Mouse (Mus musculus) forebrain, postnatal 0 days (tissue): ENCODE results near the gene Ankmy2. TPM values are rescaled to one million over a fixed set of nuclear protein-coding genes. Genes with fewer than 3 reads are reported as not detected.

ENCODE experiments used
- ATAC-seq: fragments of 200-750 bp; cut with Nextera tagmentation; 2 replicates; pipeline ENCODE4 v1.8.0; 2017; ENCODE audit warnings: mild to moderate bottlenecking, moderate library complexity
- DNase-seq: peaks from one replicate; pipeline ENCODE4 v3.0.0-alpha.2; 2015
- H3K27ac ChIP-seq: fragments of 300-500 bp; sonication (generic); 2 replicates; pipeline ENCODE4 v1.5.1; 2014; ENCODE audit warnings: low read depth, mild to moderate bottlenecking, antibody characterized with exemption, low read length, moderate library complexity, mixed read lengths
- H3K27me3 ChIP-seq: fragments of 300-500 bp; sonication (generic); 2 replicates; pipeline ENCODE4 v1.6.1; 2014; ENCODE audit warnings: mild to moderate bottlenecking, low read length, mixed read lengths; ENCODE audit not compliant: insufficient read depth
- H3K36me3 ChIP-seq: fragments of 300-500 bp; sonication (generic); 2 replicates; pipeline ENCODE4 v1.6.1; 2014; ENCODE audit warnings: mild to moderate bottlenecking, moderate library complexity; ENCODE audit not compliant: insufficient read depth
- H3K4me1 ChIP-seq: fragments of 300-500 bp; sonication (generic); 2 replicates; pipeline ENCODE4 v1.6.1; 2014; ENCODE audit warnings: antibody characterized with exemption; ENCODE audit not compliant: insufficient read depth
- H3K4me2 ChIP-seq: fragments of 300-500 bp; sonication (generic); 2 replicates; pipeline ENCODE4 v1.6.1; 2014; ENCODE audit warnings: low read depth, mild to moderate bottlenecking, moderate library complexity
- H3K4me3 ChIP-seq: fragments of 300-500 bp; sonication (generic); 2 replicates; pipeline ENCODE4 v1.5.1; 2014; ENCODE audit warnings: low read depth, low read length, mixed read lengths
- H3K9ac ChIP-seq: fragments of 300-500 bp; sonication (generic); 2 replicates; pipeline ENCODE4 v1.6.1; 2014; ENCODE audit warnings: mild to moderate bottlenecking
- H3K9me3 ChIP-seq: fragments of 300-500 bp; sonication (generic); 2 replicates; pipeline ENCODE4 v1.6.1; 2016; ENCODE audit warnings: low read length
- CTCF ChIP-seq: sonication (generic); IDR thresholded peaks from 2 replicates; pipeline ENCODE4 v1.5.1; 2016; ENCODE audit warnings: antibody characterized with exemption, control low read depth, low read depth
- WGBS: fragments of 180-500 bp; shearing (Covaris S2); extraction: QIAGEN DNeasy Blood & Tissue Kit; methylation state at CpG from one replicate; pipeline ENCODE4 v1.1.7; 2014; 5-methylcytosine and 5-hydroxymethylcytosine counted together
- polyA plus RNA-seq: library from polyadenylated mRNA; unstranded; fragments of >200 nt; fragmentation: Nextera tagmentation; extraction: Ambion mirVana; gene quantifications from 2 replicates; pipeline ENCODE4 v1.2.1, GENCODE M21; 2015
- total RNA-seq: library from RNA; depleted of rRNA; stranded (reverse); fragments of >200 nt; gene quantifications from 2 replicates; pipeline ENCODE4 v1.2.3, GENCODE M21; 2014

Gene Ankmy2
- total and polyA plus RNA-seq, 2 experiments from 2014 or later: 77.7 to 78.6 TPM

GRCm38 (mm10) chr12:36137192-36137591 lies 19.7 kb upstream of the Ankmy2 start:
- Histone ChIP-seq H3K36me3 (peaks cover 17% of the 10 kb centered on the region), H3K4me1 (no peaks in the 10 kb centered on the region), H3K9ac (no peak overlapping the region), H3K27ac (no peak overlapping the region), H3K4me2 (no peak overlapping the region), H3K27me3 (no peaks in the 10 kb centered on the region), H3K4me3 (no peak overlapping the region), H3K9me3 (no peaks in the 10 kb centered on the region)
- TF ChIP-seq CTCF: no peak
- DNase-seq: no peak
- no peak for ATAC-seq
- WGBS: 87% methylated on average over 4 of the region's 4 CpGs

GRCm38 (mm10) chr12:36140401-36140800 lies 16.5 kb upstream of the Ankmy2 start:
- Histone ChIP-seq H3K9me3 (no peaks in the 10 kb centered on the region), H3K4me3 (no peak overlapping the region), H3K27me3 (no peaks in the 10 kb centered on the region), H3K9ac (no peak overlapping the region), H3K36me3 (peaks cover 2% of the 10 kb centered on the region), H3K4me1 (no peaks in the 10 kb centered on the region), H3K4me2 (no peak overlapping the region), H3K27ac (no peak overlapping the region)
- 60% methylated on average over 6 of the region's 6 CpGs for WGBS
- ATAC-seq (peak; percentile 42; the same call in 1 of the 2 replicates), DNase-seq (peak; percentile 60)
- no peak for TF ChIP-seq CTCF

- TF ChIP-seq CTCF: peak; percentile 34; the same call in 1 of the 2 replicates
Observed at GRCm38 (mm10) chr12:36146230-36147011, 10.5 kb upstream of the Ankmy2 start.

GRCm38 (mm10) chr12:36150265-36150664 lies 6.6 kb upstream of the Ankmy2 start:
- Histone ChIP-seq H3K4me1 (peaks cover 3% of the 10 kb centered on the region; the same call in 1 of the 2 replicates), H3K27ac (no peak overlapping the region), H3K9ac (no peak overlapping the region), H3K9me3 (no peaks in the 10 kb centered on the region), H3K36me3 (no peaks in the 10 kb centered on the region), H3K27me3 (no peaks in the 10 kb centered on the region), H3K4me2 (no peak overlapping the region), H3K4me3 (no peak overlapping the region)
- WGBS: 46% methylated on average over 2 of the region's 2 CpGs
- no peak for TF ChIP-seq CTCF
- DNase-seq (no peak), ATAC-seq (no peak)

More at GRCm38 (mm10) chr12:36146230-36147011, 10.5 kb upstream of the Ankmy2 start:
- no peak overlapping the region for H3K27ac ChIP-seq
- H3K27me3 ChIP-seq: no peaks in the 10 kb centered on the region
- H3K9ac ChIP-seq: no peak overlapping the region
- no peaks in the 10 kb centered on the region for H3K4me1 ChIP-seq
- no peak for ATAC-seq
- no peaks in the 10 kb centered on the region for H3K36me3 ChIP-seq
- H3K9me3 ChIP-seq: no peaks in the 10 kb centered on the region
- DNase-seq: no peak
- no peak overlapping the region for H3K4me2 ChIP-seq
- no peak overlapping the region for H3K4me3 ChIP-seq
- 96% methylated on average over 3 of the region's 3 CpGs for WGBS

GRCm38 (mm10) chr12:36150737-36151136 lies 6.2 kb upstream of the Ankmy2 start:
- Histone ChIP-seq H3K4me1 (peaks cover 3% of the 10 kb centered on the region; the same call in 1 of the 2 replicates), H3K9ac (no peak overlapping the region), H3K9me3 (no peaks in the 10 kb centered on the region), H3K36me3 (no peaks in the 10 kb centered on the region), H3K4me3 (no peak overlapping the region), H3K27ac (no peak overlapping the region), H3K4me2 (no peak overlapping the region), H3K27me3 (no peaks in the 10 kb centered on the region)
- DNase-seq (peak; percentile 20), ATAC-seq (peak; percentile 56; the same call in 1 of the 2 replicates)
- no peak for TF ChIP-seq CTCF
- 55% methylated on average over 2 of the region's 2 CpGs for WGBS

- Histone ChIP-seq H3K4me2 (peak overlapping the region; percentile 77), H3K36me3 (no peaks in the 10 kb centered on the region), H3K27ac (peak overlapping the region; percentile 91; the same call in 1 of the 2 replicates), H3K9ac (peak overlapping the region; percentile 85), H3K9me3 (no peaks in the 10 kb centered on the region), H3K27me3 (no peaks in the 10 kb centered on the region), H3K4me3 (peak overlapping the region; percentile 79), H3K4me1 (peaks cover 13% of the 10 kb centered on the region; the same call in 1 of the 2 replicates)
- WGBS: 6% methylated on average over 8 of the region's 8 CpGs
- ATAC-seq: no peak
- no peak for TF ChIP-seq CTCF
- peak; percentile 67 for DNase-seq
Observed at GRCm38 (mm10) chr12:36155141-36155641, 1.7 kb upstream of the Ankmy2 start.

GRCm38 (mm10) chr12:36156101-36156636 lies 745 bp upstream of the Ankmy2 start:
- Histone ChIP-seq H3K9me3 (no peaks in the 10 kb centered on the region), H3K4me1 (peaks cover 13% of the 10 kb centered on the region; the same call in 1 of the 2 replicates), H3K9ac (peak overlapping the region; percentile 85), H3K4me3 (peak overlapping the region; percentile 79), H3K4me2 (peak overlapping the region; percentile 77), H3K27me3 (no peaks in the 10 kb centered on the region), H3K36me3 (no peaks in the 10 kb centered on the region), H3K27ac (peak overlapping the region; percentile 91)
- DNase-seq (no peak), ATAC-seq (peak; percentile 44)
- TF ChIP-seq CTCF: no peak
- 5% methylated on average over 33 of the region's 33 CpGs for WGBS
